Mouse (Mus musculus) small intestine, adult 10 weeks (tissue): ENCODE data around the gene Rnf5. TPM values are rescaled to one million over a fixed set of nuclear protein-coding genes. Genes with fewer than 3 reads are reported as not detected.

ENCODE experiments used
- polyA plus RNA-seq: library from polyadenylated mRNA; stranded (reverse); fragments of 350-450 nt; fragmentation: Illumina TruSeq; extraction: RNeasy Lipid Tissue Mini Kit (QIAGEN cat#74804); gene quantifications from one replicate; pipeline ENCODE4 v1.2.3, GENCODE M21; 2014; ENCODE audit warnings: low replicate concordance

The Rnf5 gene
- 56.8 TPM for polyA plus RNA-seq

DNA sequence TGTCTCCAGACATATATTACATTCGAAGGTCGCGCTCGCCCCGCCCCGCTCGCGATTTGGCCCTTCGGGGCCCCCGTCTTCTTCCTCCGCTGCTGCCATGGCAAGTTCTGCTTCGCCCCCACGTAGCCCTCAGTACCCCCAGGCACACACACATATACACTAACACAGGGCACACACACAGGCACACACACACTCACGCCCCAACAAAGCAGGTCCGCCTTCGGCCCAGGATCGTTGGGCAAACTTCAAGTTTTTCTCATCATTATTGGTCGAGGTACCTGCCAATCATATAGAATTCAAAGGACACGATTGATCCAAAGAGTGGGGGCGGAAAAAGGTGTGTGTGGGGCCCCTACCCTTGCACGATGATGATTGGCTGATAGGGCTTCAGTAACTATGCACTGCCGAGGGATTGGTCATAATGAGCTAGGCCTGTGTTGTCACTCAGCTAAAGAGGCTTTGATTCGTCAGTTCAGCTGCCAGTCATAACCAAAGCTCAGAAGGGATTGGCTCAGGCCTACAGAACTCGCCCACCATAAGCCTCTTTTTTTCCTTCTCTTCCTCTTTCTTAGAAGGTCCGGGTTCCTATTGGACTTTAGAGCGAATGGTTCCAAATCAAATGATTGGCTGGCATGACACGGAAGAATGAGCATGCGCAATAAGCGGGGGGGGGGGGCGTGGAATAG, at the start of gene Rnf5:
TSS of gene Rnf5 (minus strand) at position 316 of the 686 bp plus-strand sequence.

GRCm38 (mm10) chr17:34646906-34647787, 43.7 kb upstream of the Rnf5 start, which contains the start of gene Atf6b:
Gene Atf6b (plus strand): TSS chr17:34647146.

GRCm38 (mm10) chr17:34644608-34645007, 41.1 kb upstream of the Rnf5 start, which contains the start of gene Fkbpl:
Gene Fkbpl (plus strand): TSS chr17:34644764.

DNA sequence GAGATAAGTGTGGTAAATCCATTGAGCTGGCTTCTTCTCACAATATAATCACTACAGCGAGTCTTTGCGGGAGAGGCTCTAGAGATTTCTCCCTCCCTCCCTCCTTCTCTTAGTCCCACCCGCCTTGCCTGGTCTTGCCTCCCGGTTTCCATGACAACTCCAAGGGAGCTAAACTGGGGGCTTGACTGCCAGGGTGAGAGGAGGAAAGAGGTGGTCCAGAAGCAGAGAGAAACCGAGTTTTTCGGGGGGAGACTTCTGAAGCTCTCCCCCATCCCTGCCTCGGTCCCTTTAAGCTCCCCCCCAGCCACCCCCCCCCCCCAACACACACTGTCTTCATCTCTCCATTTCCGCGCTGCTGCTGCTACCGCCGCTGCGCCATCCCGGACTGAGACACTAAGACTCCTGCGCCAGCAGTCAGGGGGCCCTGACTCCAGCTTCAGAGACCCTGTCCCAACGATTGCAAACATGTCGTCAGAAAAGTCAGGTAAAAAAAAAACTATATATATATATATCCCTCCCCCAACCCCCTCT, 25.8 kb upstream of the Rnf5 start, which contains the start of gene Prrt1:
TSS of gene Prrt1 (plus strand) at position 313 of the 531 bp plus-strand sequence.

GRCm38 (mm10) chr17:34627943-34628643, 24.6 kb upstream of the Rnf5 start, which contains the start of gene Ppt2:
Gene Ppt2 (minus strand): TSS chr17:34628510.

DNA sequence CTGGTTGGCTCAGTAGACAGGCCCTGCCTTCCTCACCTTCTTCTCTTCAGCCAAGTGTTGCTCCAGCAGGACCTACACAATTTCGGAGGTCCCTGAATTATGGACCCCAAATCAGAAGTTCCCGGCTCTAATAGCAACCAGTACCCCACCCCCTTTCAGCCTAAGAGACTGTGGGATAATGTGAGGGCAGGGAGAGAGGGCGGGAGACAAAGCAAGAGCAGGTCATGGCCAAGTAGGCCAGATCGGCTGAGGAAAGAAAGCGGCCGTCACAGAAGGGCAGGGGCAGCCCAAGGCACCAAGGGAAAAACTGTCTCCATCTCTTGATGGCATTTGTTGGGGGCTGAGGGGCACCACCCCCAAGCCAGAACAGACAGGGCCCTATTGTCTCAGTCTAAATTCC, 12.4 kb upstream of the Rnf5 start, which contains the start of gene Egfl8:
TSS of gene Egfl8 (minus strand) at position 101 of the 400 bp plus-strand sequence.

DNA sequence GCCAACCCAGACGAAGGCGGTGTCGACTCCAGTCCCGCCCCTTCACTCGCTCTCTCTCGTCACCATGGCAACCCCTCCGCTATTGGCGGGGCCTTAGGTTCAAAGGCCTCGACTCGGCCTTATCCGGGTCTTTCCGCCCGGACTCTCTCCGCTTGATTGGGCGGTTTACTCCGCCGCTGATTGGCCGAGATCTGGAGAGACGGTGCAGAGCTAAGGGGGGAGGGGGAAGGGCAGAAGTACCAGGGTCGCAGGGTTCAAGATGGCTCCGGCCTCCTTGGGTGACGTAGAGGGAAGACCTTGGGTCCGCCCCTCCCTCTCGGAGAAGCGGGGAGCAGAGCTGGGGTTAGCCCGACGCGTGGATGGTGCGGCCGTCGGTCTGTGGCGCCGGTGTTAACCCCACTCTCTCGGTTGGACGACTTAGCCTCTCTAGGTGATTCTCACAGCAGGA, 595 bp upstream of the Rnf5 start, which contains the start of gene Agpat1:
TSS of gene Agpat1 (plus strand) at position 202 of the 448 bp plus-strand sequence.

GRCm38 (mm10) chr17:34597566-34598095, 5.9 kb downstream of the Rnf5 start, which contains the start of gene Ager:
Gene Ager (plus strand): TSS chr17:34597862.

GRCm38 (mm10) chr17:34591029-34591993, 12.2 kb downstream of the Rnf5 start, which contains the start of gene Pbx2:
Gene Pbx2 (plus strand): TSS chr17:34591266.

DNA sequence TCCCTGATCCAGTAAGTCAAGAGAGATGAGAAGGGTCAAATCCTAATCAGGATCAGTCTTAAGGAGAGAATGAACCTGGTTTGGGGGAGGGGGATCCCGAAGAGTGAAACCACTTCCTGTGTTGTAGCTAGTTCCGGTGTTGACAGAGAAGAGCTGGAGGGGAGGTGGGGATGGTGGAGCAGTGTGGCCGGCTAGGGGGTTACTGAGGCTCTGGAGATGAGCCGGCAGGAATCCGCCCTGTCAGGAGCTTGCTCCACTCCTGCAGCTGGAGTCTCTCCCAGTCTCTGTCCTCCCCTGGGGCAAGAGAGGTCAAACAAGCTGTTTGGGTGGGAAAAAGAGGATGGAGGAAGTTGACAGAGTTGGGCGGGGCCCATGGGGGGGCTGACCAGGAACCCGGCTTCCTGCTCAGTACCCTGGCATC, 13.8 kb downstream of the Rnf5 start, which contains the start of gene Gpsm3:
TSS of gene Gpsm3 (plus strand) at position 126 of the 421 bp plus-strand sequence.

DNA sequence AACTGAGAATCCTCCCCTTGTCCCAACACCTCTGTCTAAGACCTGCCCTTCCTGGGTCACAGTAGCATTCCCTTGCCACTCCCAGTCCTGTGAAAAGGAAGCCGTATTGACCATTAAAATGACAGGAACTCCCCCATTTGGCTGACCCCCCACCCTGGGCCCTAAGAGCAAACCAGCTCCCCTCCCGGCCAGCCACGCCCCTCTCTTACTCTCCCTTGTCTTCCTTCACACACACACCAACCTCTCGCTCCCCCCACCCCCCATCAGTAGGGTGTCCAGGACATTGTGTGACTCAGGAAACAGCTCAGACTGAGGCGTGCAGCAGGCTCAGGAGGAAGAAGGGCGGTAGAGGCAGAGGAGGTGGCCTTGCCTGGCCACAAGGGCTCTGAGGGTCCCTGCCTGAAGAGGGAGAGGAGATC, 39.5 kb downstream of the Rnf5 start, which contains the start of gene Notch4:
TSS of gene Notch4 (plus strand) at position 266 of the 419 bp plus-strand sequence.

Other genes starting within 250 kb of the Rnf5 start
- gene Btnl2, start 248.9 kb downstream of the Rnf5 start, polyA plus RNA-seq, result 76.7 TPM
- gene Btnl1, start 226.6 kb downstream of the Rnf5 start, polyA plus RNA-seq, result 231 TPM
- gene BC051142, start 204.9 kb downstream of the Rnf5 start, polyA plus RNA-seq, result 1.1 TPM
- gene Btnl4, start 126.4 kb downstream of the Rnf5 start, polyA plus RNA-seq, result 36.6 TPM
- gene Btnl6, start 86.3 kb downstream of the Rnf5 start, polyA plus RNA-seq, result 268 TPM
- gene Notch4, start 39.4 kb downstream of the Rnf5 start, polyA plus RNA-seq, result 0.15 TPM
- 2.0 TPM for gene Gpsm3, start 13.9 kb downstream of the Rnf5 start, polyA plus RNA-seq
- gene Pbx2, start 12.4 kb downstream of the Rnf5 start, polyA plus RNA-seq, result 13.8 TPM
- gene Ager, start 5.8 kb downstream of the Rnf5 start, polyA plus RNA-seq, result not detected
- 3.7 TPM for gene Agpat1, start 572 bp upstream of the Rnf5 start, polyA plus RNA-seq
- gene Egfl8, start 12.3 kb upstream of the Rnf5 start, polyA plus RNA-seq, result not detected
- 0.74 TPM for gene Ppt2, start 24.8 kb upstream of the Rnf5 start, polyA plus RNA-seq
- gene Prrt1, start 25.8 kb upstream of the Rnf5 start, polyA plus RNA-seq, result 1.6 TPM
- 1.6 TPM for gene Fkbpl, start 41.1 kb upstream of the Rnf5 start, polyA plus RNA-seq
- 1.3 TPM for gene Atf6b, start 43.5 kb upstream of the Rnf5 start, polyA plus RNA-seq
- gene Tnxb, start 66.8 kb upstream of the Rnf5 start, polyA plus RNA-seq, result not detected
- gene C4b, start 140.2 kb upstream of the Rnf5 start, polyA plus RNA-seq, result 0.19 TPM
- gene Cyp21a1, start 200.9 kb upstream of the Rnf5 start, polyA plus RNA-seq, result not detected
- gene Stk19, start 233.3 kb upstream of the Rnf5 start, polyA plus RNA-seq, result 17.0 TPM
- gene Dxo, start 233.3 kb upstream of the Rnf5 start, polyA plus RNA-seq, result 1.6 TPM
- gene Skiv2l, start 246.5 kb upstream of the Rnf5 start, polyA plus RNA-seq, result 4.8 TPM
- 0.41 TPM for gene Nelfe, start 246.7 kb upstream of the Rnf5 start, polyA plus RNA-seq